Mouse (Mus musculus): ENCODE results near the gene Methig1.
"Not testable (repeated sequence)": the region's sequence is repeated elsewhere in the genome, so short reads cannot be mapped to it uniquely, and the experiment has no call there.

Gene Methig1

GRCm38 (mm10) chr15:100352711-100353250 is at the start of gene Methig1, which contains the start of gene Mettl7a2:
TSS of gene Methig1 (plus strand) at chr15:100353149.
TSS of gene Mettl7a2 (plus strand) at chr15:100353200.
- no peak for DNase-seq

GRCm38 (mm10) chr15:100303428-100304018 is 49.4 kb upstream of the Methig1 start:
- peak; percentile 14 for DNase-seq

GRCm38 (mm10) chr15:100304019-100304991 is 48.6 kb upstream of the Methig1 start, which contains the start of gene Mettl7a1:
TSS of gene Mettl7a1 (plus strand) at chr15:100304140.
- peak; percentile 90 for DNase-seq

GRCm38 (mm10) chr15:100306201-100306600 is 46.7 kb upstream of the Methig1 start:
- DNase-seq: no peak

- DNase-seq: peak; percentile 60
Measured at GRCm38 (mm10) chr15:100307438-100308096, 45.4 kb upstream of the Methig1 start.

- no peak for DNase-seq
Measured at GRCm38 (mm10) chr15:100312346-100312745, 40.6 kb upstream of the Methig1 start.

- no peak for DNase-seq
Measured at GRCm38 (mm10) chr15:100314448-100315145, 38.4 kb upstream of the Methig1 start.

GRCm38 (mm10) chr15:100318014-100318671 is 34.8 kb upstream of the Methig1 start:
- DNase-seq: peak; percentile 22

GRCm38 (mm10) chr15:100319884-100320283 is 33.1 kb upstream of the Methig1 start:
- no peak for DNase-seq

GRCm38 (mm10) chr15:100320295-100320905 is 32.5 kb upstream of the Methig1 start:
- no peak for DNase-seq

- DNase-seq: peak; percentile 80
Measured at GRCm38 (mm10) chr15:100321134-100321533, 31.8 kb upstream of the Methig1 start.

- DNase-seq: no peak
Measured at GRCm38 (mm10) chr15:100324021-100324591, 28.8 kb upstream of the Methig1 start.

GRCm38 (mm10) chr15:100325235-100325634 is 27.7 kb upstream of the Methig1 start:
- no peak for DNase-seq

- peak; percentile 28 for DNase-seq
Measured at GRCm38 (mm10) chr15:100328089-100328488, 24.9 kb upstream of the Methig1 start.

- not testable (repeated sequence) for DNase-seq
Measured at GRCm38 (mm10) chr15:100329336-100329735, 23.6 kb upstream of the Methig1 start.

GRCm38 (mm10) chr15:100330739-100331138 is 22.2 kb upstream of the Methig1 start:
- no peak for DNase-seq

- not testable (repeated sequence) for DNase-seq
Measured at GRCm38 (mm10) chr15:100332077-100332961, 20.6 kb upstream of the Methig1 start.

- no peak for DNase-seq
Measured at GRCm38 (mm10) chr15:100334629-100335028, 18.3 kb upstream of the Methig1 start, which contains the start of gene Mettl7a3. TSS of gene Mettl7a3 (plus strand) at chr15:100334929.

- not testable (repeated sequence) for DNase-seq
Measured at GRCm38 (mm10) chr15:100337328-100337727, 15.6 kb upstream of the Methig1 start.

- DNase-seq: peak; percentile 84
Measured at GRCm38 (mm10) chr15:100337847-100338246, 15.1 kb upstream of the Methig1 start.
